11 mouse cellular contexts compared by ENCODE assay signal in the genomic region with DNA sequence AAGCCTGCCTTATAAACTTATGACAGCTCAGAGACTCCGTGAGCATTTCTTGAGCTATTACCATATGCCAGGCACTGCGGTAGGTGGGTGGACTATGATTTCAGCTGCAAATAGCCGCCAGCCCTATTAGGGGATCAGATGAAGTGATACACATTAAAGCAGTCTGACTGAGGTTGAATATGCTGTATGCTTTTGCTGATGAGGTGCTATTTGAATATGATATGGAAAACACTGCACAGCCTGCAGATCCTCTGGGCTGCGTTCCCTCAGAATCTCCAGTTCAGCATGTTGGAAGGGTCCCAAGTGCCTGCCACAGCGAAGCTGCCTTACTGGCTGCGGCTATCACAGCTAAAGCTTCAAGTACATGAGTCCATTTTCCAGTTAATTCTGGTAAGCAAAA. TPM values are rescaled to one million over a fixed set of nuclear protein-coding genes. Genes with fewer than 3 reads are reported as not detected.
DNase-seq lines count a peak whose midpoint lies in the region; ATAC-seq lines count a peak whose summit lies in the region.
"Had no signal": no experiment of that assay in that cellular context is flagged by ENCODE, and none has a peak within 500 bp of the region (broad histone marks: within the 10 kb centered on the region; RNA-seq: fewer than 3 reads in every experiment).

No protein-coding gene starts in this region.

- WGBS in heart, embryonic 15.5 days: 46% methylated on average over 6 of the region's 6 CpGs
- 73% methylated on average over 6 of the region's 6 CpGs for WGBS in heart, embryonic 11.5 days (ENCODE audit: insufficient replicate concordance)

- H3K9ac ChIP-seq in heart, embryonic 15.5 days: no peak overlapping the region
- no peak overlapping the region for H3K9ac ChIP-seq in heart, embryonic 11.5 days (ENCODE audit: low read depth, low read length)

- no peak overlapping the region for H3K4me2 ChIP-seq in heart, embryonic 15.5 days
- no peak overlapping the region for H3K4me2 ChIP-seq in heart, embryonic 11.5 days

- no peaks in the 10 kb centered on the region for H3K9me3 ChIP-seq in heart, embryonic 15.5 days (replicated peaks)
- H3K9me3 ChIP-seq in heart, embryonic 11.5 days (replicated peaks; ENCODE audit: control insufficient read depth, low read length): no peaks in the 10 kb centered on the region
- H3K9me3 ChIP-seq: G1E had no signal

- no peaks in the 10 kb centered on the region for H3K36me3 ChIP-seq in heart, embryonic 15.5 days
- no peaks in the 10 kb centered on the region for H3K36me3 ChIP-seq in heart, embryonic 11.5 days (ENCODE audit: control insufficient read depth, insufficient read depth, low read length)
- H3K36me3 ChIP-seq: G1E had no signal

- H3K4me3 ChIP-seq in heart, embryonic 15.5 days: no peak overlapping the region
- H3K4me3 ChIP-seq in heart, embryonic 11.5 days (ENCODE audit: low read depth, low read length): no peak overlapping the region
- H3K4me3 ChIP-seq: heart, adult 2 months had no signal

- no peaks in the 10 kb centered on the region for H3K27me3 ChIP-seq in heart, embryonic 15.5 days
- no peaks in the 10 kb centered on the region for H3K27me3 ChIP-seq in heart, embryonic 11.5 days (ENCODE audit: control insufficient read depth, insufficient read depth, low read length)

- ATAC-seq in heart, embryonic 15.5 days (replicated peaks; ENCODE audit: insufficient number of reproducible peaks, insufficient read depth, low FRiP score, low read depth): peak; percentile 27; the same call in 1 of the 2 replicates
- ATAC-seq in heart, embryonic 11.5 days (replicated peaks; ENCODE audit: insufficient number of reproducible peaks, low FRiP score, low TSS enrichment): no peak
- ATAC-seq in megakaryocyte, adult 5-6 weeks (ENCODE audit: poor library complexity, severe bottlenecking): no peak

- DNase-seq in lung, postnatal 10 days: peak; percentile 58
- DNase-seq in lung, postnatal 36 days: no peak
- DNase-seq in heart, postnatal 4 days: peak; percentile 59
- no peak for DNase-seq in embryo, embryonic 11 days
- DNase-seq: adrenal gland, adult 2 months; layer of hippocampus, adult 9-11 months had no signal

- H3K27ac ChIP-seq in heart, embryonic 15.5 days: peak overlapping the region; percentile 67
- H3K27ac ChIP-seq in heart, embryonic 11.5 days (ENCODE audit: low read depth, low read length): no peak overlapping the region
- H3K27ac ChIP-seq: heart, adult 2 months had no signal

- H3K4me1 ChIP-seq in heart, embryonic 15.5 days (replicated peaks): peaks cover 23% of the 10 kb centered on the region
- peaks cover 4% of the 10 kb centered on the region; the same call in 1 of the 2 replicates for H3K4me1 ChIP-seq in heart, embryonic 11.5 days (ENCODE audit: control insufficient read depth, insufficient read depth, low read length)

RNA-seq across cellular contexts. Expression of gene Slc9a6, which starts 57.7 kb away (rescaled TPM):
- 7.2 and 8.5 TPM in 2 replicates for polyA plus RNA-seq in heart, embryonic 15.5 days (2015; fragmentation: Nextera tagmentation; extraction: Ambion mirVana)
- 4.4 and 4.7 TPM in 2 replicates for polyA plus RNA-seq in heart, embryonic 11.5 days (2014; fragmentation: Nextera tagmentation; extraction: Ambion mirVana)
- total RNA-seq in heart, postnatal 4 days (2021): 10 to 100 TPM; 16.4 to 18.2 TPM
- 12.5 and 20.3 TPM in 2 replicates for total RNA-seq in megakaryocyte, adult 5-6 weeks (2015)
- total RNA-seq in megakaryocyte, adult 5-6 weeks (2017): 12.6 and 20.2 TPM in 2 replicates

Comparison
In these comparisons a context has a peak if more than half of its experiments do, and no peak if none do; other contexts are left out.
1. DNase-seq: peak in lung, postnatal 10 days (single experiment) and heart, postnatal 4 days (single experiment); none in lung, postnatal 36 days (single experiment) and embryo, embryonic 11 days (single experiment).